26 mouse cellular contexts compared by ENCODE assay signal in genomic region chr1:144704373-144704772, GRCm38 (mm10).
DNase-seq lines count a peak whose midpoint lies in the region; ATAC-seq and TF ChIP-seq lines count a peak whose summit lies in the region.
"Had no signal": no experiment of that assay in that cellular context is flagged by ENCODE, and none has a peak within 500 bp of the region (broad histone marks: within the 10 kb centered on the region; RNA-seq: fewer than 3 reads in every experiment).

No protein-coding gene starts in this region.

- ATAC-seq in hindbrain, postnatal 0 days: no peak
- no peak for ATAC-seq in Patski
- peak; percentile 63; the same call in 1 of the 2 replicates for ATAC-seq in megakaryocyte progenitor cell, adult 5-6 weeks (replicated peaks; ENCODE audit: poor library complexity)
- no peak for ATAC-seq in erythroid progenitor cell, adult 5-6 weeks (replicated peaks; ENCODE audit: low FRiP score, poor library complexity, severe bottlenecking)
- ATAC-seq in heart, embryonic 11.5 days (replicated peaks; ENCODE audit: insufficient number of reproducible peaks, low FRiP score, low TSS enrichment): no peak
- ATAC-seq: CD4-positive, CD25-positive, alpha-beta regulatory T cell, adult 4 months; hindbrain, embryonic 16.5 days; intestine, embryonic 16.5 days; midbrain, embryonic 15.5 days had no signal

- no peak for TF ChIP-seq EP300 in CH12.LX (IDR thresholded peaks at IDR 0.05; ENCODE audit: low read length)

- H3K9ac ChIP-seq in hindbrain, postnatal 0 days (replicated peaks; ENCODE audit: low read length): no peak overlapping the region
- no peak overlapping the region for H3K9ac ChIP-seq in CH12.LX (ENCODE audit: insufficient read depth, low read depth)
- no peak overlapping the region for H3K9ac ChIP-seq in heart, embryonic 11.5 days (ENCODE audit: low read depth, low read length)
- H3K9ac ChIP-seq: forebrain, embryonic 12.5 days; liver, embryonic 14.5 days; lung, embryonic 15.5 days; midbrain, embryonic 15.5 days; neural tube, embryonic 13.5 days; stomach, embryonic 15.5 days had no signal

- no peaks in the 10 kb centered on the region for H3K79me2 ChIP-seq in CH12.LX (replicated peaks; ENCODE audit: control insufficient read depth, extremely low read depth, insufficient read depth, poor library complexity, severe bottlenecking)

- dilution Hi-C loops in CH12.LX (cut with MboI; ENCODE audit: extremely low pct_ligation_motif_present, extremely low pct_unique_long_range_greater_than_20kb, low sequenced_read_pairs): no loop called here

- 0 out of 2 replicates have a peak, but pooled peaks have one; percentile 18 for TF ChIP-seq CTCF in hindbrain, postnatal 0 days (IDR thresholded peaks at IDR 0.05; ENCODE audit: low read depth)
- peak in 1 of 2 experiments; percentile 71; a peak in 2 of 4 replicates for TF ChIP-seq CTCF in CH12.LX (conservative IDR thresholded peaks at IDR 0.05 in 1 of 2, IDR thresholded peaks at IDR 0.05 in 1 of 2; ENCODE audit: low read depth in 2 of 2, low read length in 2 of 2)
- peak; percentile 35 for TF ChIP-seq CTCF in Patski (IDR thresholded peaks at IDR 0.05)

- no peak overlapping the region for H3K4me2 ChIP-seq in hindbrain, postnatal 0 days (ENCODE audit: low read depth, low read length)
- no peak overlapping the region for H3K4me2 ChIP-seq in CH12.LX (ENCODE audit: insufficient read depth, low read depth, poor library complexity, severe bottlenecking)
- no peak overlapping the region for H3K4me2 ChIP-seq in heart, embryonic 11.5 days
- H3K4me2 ChIP-seq: forebrain, embryonic 12.5 days; lung, embryonic 15.5 days; midbrain, embryonic 15.5 days; neural tube, embryonic 13.5 days; stomach, embryonic 15.5 days had no signal

- TF ChIP-seq RAD21 in CH12.LX (IDR thresholded peaks at IDR 0.05; ENCODE audit: low read depth, low read length): peak; percentile 69

- H3K9me3 ChIP-seq in hindbrain, postnatal 0 days (ENCODE audit: low read length): no peaks in the 10 kb centered on the region
- no peaks in the 10 kb centered on the region for H3K9me3 ChIP-seq in hindbrain, embryonic 10.5 days
- H3K9me3 ChIP-seq in CH12.LX (replicated peaks; ENCODE audit: low read length): no peaks in the 10 kb centered on the region
- no peaks in the 10 kb centered on the region for H3K9me3 ChIP-seq in heart, embryonic 11.5 days (replicated peaks; ENCODE audit: control insufficient read depth, low read length)
- H3K9me3 ChIP-seq: forebrain, embryonic 12.5 days; heart, embryonic 10.5 days; lung, embryonic 15.5 days; midbrain, embryonic 15.5 days; neural tube, embryonic 13.5 days; stomach, embryonic 15.5 days had no signal

- H3K27ac ChIP-seq in hindbrain, postnatal 0 days: no peak overlapping the region
- no peak overlapping the region for H3K27ac ChIP-seq in hindbrain, embryonic 10.5 days
- H3K27ac ChIP-seq in CH12.LX (ENCODE audit: insufficient read depth, low read depth): no peak overlapping the region
- no peak overlapping the region for H3K27ac ChIP-seq in heart, embryonic 11.5 days (ENCODE audit: low read depth, low read length)
- H3K27ac ChIP-seq: forebrain, embryonic 12.5 days; heart, embryonic 10.5 days; liver, embryonic 14.5 days; lung, embryonic 15.5 days; midbrain, embryonic 15.5 days; neural tube, embryonic 13.5 days; stomach, embryonic 15.5 days had no signal

- H3K4me3 ChIP-seq in hindbrain, postnatal 0 days (ENCODE audit: low read length): no peak overlapping the region
- no peak overlapping the region for H3K4me3 ChIP-seq in hindbrain, embryonic 10.5 days
- H3K4me3 ChIP-seq in CH12.LX (replicated peaks in 1 of 3; ENCODE audit: low read depth in 2 of 3, low read length in 2 of 3, poor library complexity in 1 of 3): no peak overlapping the region
- H3K4me3 ChIP-seq in heart, embryonic 11.5 days (ENCODE audit: low read depth, low read length): no peak overlapping the region
- H3K4me3 ChIP-seq: forebrain, embryonic 12.5 days; heart, embryonic 10.5 days; lung, embryonic 15.5 days; midbrain, embryonic 15.5 days; neural tube, embryonic 13.5 days; stomach, embryonic 15.5 days had no signal

- H3K36me3 ChIP-seq in hindbrain, postnatal 0 days (ENCODE audit: insufficient read depth, low read length): no peaks in the 10 kb centered on the region
- no peaks in the 10 kb centered on the region for H3K36me3 ChIP-seq in hindbrain, embryonic 10.5 days
- H3K36me3 ChIP-seq in CH12.LX (replicated peaks in 1 of 2; ENCODE audit: control insufficient read depth in 1 of 2, insufficient read depth in 1 of 2, low read length in 1 of 2): no peaks in the 10 kb centered on the region
- no peaks in the 10 kb centered on the region for H3K36me3 ChIP-seq in heart, embryonic 11.5 days (ENCODE audit: control insufficient read depth, insufficient read depth, low read length)
- H3K36me3 ChIP-seq: forebrain, embryonic 12.5 days; heart, embryonic 10.5 days; lung, embryonic 15.5 days; midbrain, embryonic 15.5 days; neural tube, embryonic 13.5 days; stomach, embryonic 15.5 days had no signal

- in situ Hi-C loops in CH12.LX (cut with MboI; ENCODE audit: low pct_ligation_motif_present, low pct_unique_long_range_greater_than_20kb, low sequenced_read_pairs): loop anchor here (10.0 kb wide), 1 partner anchor 270 kb away; no protein-coding TSS in a partner anchor
- in situ Hi-C loops in Patski (cut with MboI; ENCODE audit: low pct_unique_long_range_greater_than_20kb): loop anchor here (25.0 kb wide), 1 partner anchor 267 kb away; no protein-coding TSS in a partner anchor

- H3K27me3 ChIP-seq in hindbrain, postnatal 0 days (ENCODE audit: insufficient read depth, low read length): no peaks in the 10 kb centered on the region
- H3K27me3 ChIP-seq in hindbrain, embryonic 10.5 days (ENCODE audit: insufficient read depth, poor library complexity, severe bottlenecking): no peaks in the 10 kb centered on the region
- H3K27me3 ChIP-seq in CH12.LX (replicated peaks): no peaks in the 10 kb centered on the region
- peaks cover 11% of the 10 kb centered on the region for H3K27me3 ChIP-seq in Patski
- H3K27me3 ChIP-seq in heart, embryonic 11.5 days (ENCODE audit: control insufficient read depth, insufficient read depth, low read length): no peaks in the 10 kb centered on the region
- H3K27me3 ChIP-seq: forebrain, embryonic 12.5 days; lung, embryonic 15.5 days; midbrain, embryonic 15.5 days; neural tube, embryonic 13.5 days; stomach, embryonic 15.5 days had no signal

- H3K4me1 ChIP-seq in hindbrain, postnatal 0 days (ENCODE audit: insufficient read depth, low read length): no peaks in the 10 kb centered on the region
- no peaks in the 10 kb centered on the region for H3K4me1 ChIP-seq in hindbrain, embryonic 10.5 days (replicated peaks)
- no peaks in the 10 kb centered on the region for H3K4me1 ChIP-seq in CH12.LX (ENCODE audit: control insufficient read depth in 1 of 2, insufficient read depth in 2 of 2)
- H3K4me1 ChIP-seq in heart, embryonic 11.5 days (ENCODE audit: control insufficient read depth, insufficient read depth, low read length): no peaks in the 10 kb centered on the region
- H3K4me1 ChIP-seq: forebrain, embryonic 12.5 days; heart, embryonic 10.5 days; lung, embryonic 15.5 days; midbrain, embryonic 15.5 days; neural tube, embryonic 13.5 days; stomach, embryonic 15.5 days had no signal

- POLR2A ChIA-PET in Patski (lab: Charles Lee): no interaction called here

- CTCF ChIA-PET in Patski (lab: Charles Lee): interaction anchor here (0.9 kb wide), 1 partner anchor 297 kb away, joined by 4 read pairs; no protein-coding TSS in a partner anchor

- no peak for DNase-seq in hindbrain, postnatal 0 days (ENCODE audit: low spot score)
- no peak for DNase-seq in hindbrain, embryonic 10.5 days (ENCODE audit: low spot score)
- DNase-seq in CH12.LX (ENCODE audit: extremely low read depth) (peak; percentile 21), Patski (ENCODE audit: low read depth, low spot score) (no peak), liver (no peak)
- DNase-seq: adrenal gland, postnatal 36 days; cerebellum, adult 18-20 months; cerebellum, postnatal 25 days; kidney, adult 9 months; kidney, postnatal 14 days; lung, postnatal 36 days; right cerebral cortex, adult 18-20 months; right cerebral cortex, postnatal 4 days had no signal

- WGBS in hindbrain, postnatal 0 days: 49% methylated on average over 2 of the region's 2 CpGs
- 59% methylated on average over 2 of the region's 2 CpGs for WGBS in hindbrain, embryonic 10.5 days
- 60% methylated on average over 2 of the region's 2 CpGs for whole genome bisulfite sequencing in heart, embryonic 11.5 days (ENCODE audit: insufficient replicate concordance)

- no peak for TF ChIP-seq POLR2A in CH12.LX (IDR thresholded peaks at IDR 0.05; ENCODE audit: low read depth, low read length)

TF ChIP-seq in CH12.LX, 34 proteins besides CTCF, POLR2A, EP300 and RAD21:
- TF ChIP-seq SMC3 (IDR thresholded peaks at IDR 0.05; ENCODE audit: low read depth, low read length) (peak; percentile 49; the same call in 1 of the 2 replicates), TBP (conservative IDR thresholded peaks at IDR 0.05; ENCODE audit: low read depth, low read length) (no peak)
